Mouse (Mus musculus): Measurements from ENCODE around the gene Fbxo6. TPM values are rescaled to one million over a fixed set of nuclear protein-coding genes. Genes with fewer than 3 reads are reported as not detected.
"Not testable (repeated sequence)": the region's sequence is repeated elsewhere in the genome, so short reads cannot be mapped to it uniquely, and the experiment has no call there.

Fbxo6 gene
- polyA plus RNA-seq (2014; fragmentation: Nextera tagmentation; extraction: Ambion mirVana) = 16.7 and 19.2 TPM in 2 replicates

- Histone ChIP-seq H3K36me3 (ENCODE audit: control insufficient read depth, insufficient read depth, low read length) (peaks cover 4% of the 10 kb centered on the region; the same call in 1 of the 2 replicates), H3K4me3 (ENCODE audit: low read length) (peak within 1 kb of the TSS; percentile 54), H3K27ac (ENCODE audit: low read depth, low read length) (peak within 1 kb of the TSS; percentile 59; the same call in 1 of the 2 replicates), H3K4me1 (ENCODE audit: control insufficient read depth, insufficient read depth, low read length) (peaks cover 9% of the 10 kb centered on the region), H3K27me3 (ENCODE audit: control insufficient read depth, insufficient read depth, low read length) (no peaks in the 10 kb centered on the region), H3K9me3 (ENCODE audit: control insufficient read depth, low read length) (no peaks in the 10 kb centered on the region), H3K4me2 (replicated peaks; ENCODE audit: low read depth, low read length) (peak within 1 kb of the TSS; percentile 95), H3K9ac (ENCODE audit: low read depth, low read length) (peak within 1 kb of the TSS; percentile 73)
- WGBS = under 1% methylated on average over 36 of the region's 67 CpGs
- ATAC-seq (ENCODE audit: low FRiP score, low TSS enrichment) = peak; percentile 84
Measured at GRCm38 (mm10) chr4:148151267-148152168, at the start of gene Fbxo6. Fbxo6 (minus strand) TSS chr4:148152140.

- ATAC-seq (ENCODE audit: low FRiP score, low TSS enrichment) = no peak
- H3K4me3 ChIP-seq (ENCODE audit: low read length) = no peak overlapping the region
- no peaks in the 10 kb centered on the region for H3K27me3 ChIP-seq (ENCODE audit: control insufficient read depth, insufficient read depth, low read length)
- H3K27ac ChIP-seq (ENCODE audit: low read depth, low read length) = no peak overlapping the region
- no peak overlapping the region for H3K9ac ChIP-seq (ENCODE audit: low read depth, low read length)
- H3K36me3 ChIP-seq (ENCODE audit: control insufficient read depth, insufficient read depth, low read length) = no peaks in the 10 kb centered on the region
- no peaks in the 10 kb centered on the region for H3K9me3 ChIP-seq (ENCODE audit: control insufficient read depth, low read length)
- WGBS = 23% methylated on average over 10 of the region's 10 CpGs
- H3K4me2 ChIP-seq (replicated peaks; ENCODE audit: low read depth, low read length) = no peak overlapping the region
- no peaks in the 10 kb centered on the region for H3K4me1 ChIP-seq (ENCODE audit: control insufficient read depth, insufficient read depth, low read length)
Measured at GRCm38 (mm10) chr4:148198721-148199120, 46.8 kb upstream of the Fbxo6 start.

GRCm38 (mm10) chr4:148194400-148194799 lies 42.5 kb upstream of the Fbxo6 start:
- H3K36me3 ChIP-seq (ENCODE audit: control insufficient read depth, insufficient read depth, low read length) = no peaks in the 10 kb centered on the region
- H3K27me3 ChIP-seq (ENCODE audit: control insufficient read depth, insufficient read depth, low read length) = 0 out of 2 replicates have a peak, but pooled peaks cover 3% of the 10 kb centered on the region
- no peak overlapping the region for H3K4me2 ChIP-seq (replicated peaks; ENCODE audit: low read depth, low read length)
- H3K27ac ChIP-seq (ENCODE audit: low read depth, low read length) = no peak overlapping the region
- no peaks in the 10 kb centered on the region for H3K4me1 ChIP-seq (ENCODE audit: control insufficient read depth, insufficient read depth, low read length)
- peak; percentile 25; the same call in 1 of the 2 replicates for ATAC-seq (ENCODE audit: low FRiP score, low TSS enrichment)
- no peak overlapping the region for H3K4me3 ChIP-seq (ENCODE audit: low read length)
- H3K9me3 ChIP-seq (ENCODE audit: control insufficient read depth, low read length) = no peaks in the 10 kb centered on the region
- H3K9ac ChIP-seq (ENCODE audit: low read depth, low read length) = no peak overlapping the region

DNA sequence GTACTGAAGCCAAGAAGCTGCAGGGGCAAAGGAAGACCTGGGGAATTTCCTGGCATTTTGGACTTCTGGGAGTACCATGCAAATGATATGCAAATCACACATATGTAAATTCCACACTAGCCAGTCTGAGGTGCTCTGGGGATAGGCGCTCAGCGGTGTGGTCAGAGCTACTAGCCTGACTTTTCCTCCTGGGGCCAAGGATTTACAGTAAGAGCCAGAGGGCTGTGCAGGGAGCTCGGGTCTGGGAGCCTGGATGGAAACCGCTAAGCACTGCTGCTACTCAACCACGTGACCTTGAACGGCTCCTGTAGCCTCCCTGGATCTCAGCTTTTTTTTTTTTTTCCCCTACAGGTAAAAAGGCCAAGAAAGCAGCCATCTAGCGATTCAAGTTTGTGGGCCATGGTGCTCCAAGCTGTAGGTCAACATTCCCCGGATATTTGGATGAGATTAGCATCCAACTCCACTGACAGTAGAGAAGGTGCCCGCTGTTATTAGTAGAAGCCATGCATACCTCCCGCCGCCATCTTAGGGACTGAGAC lies 40.8 kb upstream of the Fbxo6 start:
- H3K4me2 ChIP-seq (replicated peaks; ENCODE audit: low read depth, low read length) = no peak overlapping the region
- peak; percentile 36; the same call in 1 of the 2 replicates for ATAC-seq (ENCODE audit: low FRiP score, low TSS enrichment)

DNA sequence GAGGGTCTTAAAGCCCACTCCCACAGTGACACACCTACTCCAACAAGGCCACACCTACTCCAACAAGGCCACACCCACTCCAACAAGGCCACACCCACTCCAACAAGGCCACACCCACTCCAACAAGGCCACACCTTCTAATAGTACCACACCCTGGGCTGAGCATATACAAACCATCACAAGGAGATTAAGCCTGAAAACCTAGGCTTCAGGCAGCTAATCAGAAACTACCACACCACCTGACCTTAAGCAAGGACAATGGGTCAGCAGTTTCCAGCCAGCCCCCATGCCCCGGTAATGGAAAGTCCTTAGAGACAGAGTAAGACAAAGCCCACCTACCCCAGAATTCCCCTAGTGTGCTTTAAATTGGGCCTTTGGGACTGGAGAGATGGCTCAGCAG lies 36.8 kb upstream of the Fbxo6 start:
- not testable (repeated sequence) for H3K4me1 ChIP-seq (ENCODE audit: control insufficient read depth, insufficient read depth, low read length); H3K4me3 ChIP-seq (ENCODE audit: low read length); H3K4me2 ChIP-seq (replicated peaks; ENCODE audit: low read depth, low read length); H3K27me3 ChIP-seq (ENCODE audit: control insufficient read depth, insufficient read depth, low read length); H3K27ac ChIP-seq (ENCODE audit: low read depth, low read length); H3K36me3 ChIP-seq (ENCODE audit: control insufficient read depth, insufficient read depth, low read length); H3K9ac ChIP-seq (ENCODE audit: low read depth, low read length); H3K9me3 ChIP-seq (ENCODE audit: control insufficient read depth, low read length); ATAC-seq (ENCODE audit: low FRiP score, low TSS enrichment)
- 96% methylated on average over 1 of the region's 1 CpGs for WGBS

More for the DNA sequence above, 40.8 kb upstream of the Fbxo6 start:
- 0 out of 2 replicates have a peak, but pooled peaks cover 3% of the 10 kb centered on the region for H3K27me3 ChIP-seq (ENCODE audit: control insufficient read depth, insufficient read depth, low read length)
- no peak overlapping the region for H3K9ac ChIP-seq (ENCODE audit: low read depth, low read length)
- H3K4me3 ChIP-seq (ENCODE audit: low read length) = no peak overlapping the region
- no peaks in the 10 kb centered on the region for H3K4me1 ChIP-seq (ENCODE audit: control insufficient read depth, insufficient read depth, low read length)
- no peaks in the 10 kb centered on the region for H3K36me3 ChIP-seq (ENCODE audit: control insufficient read depth, insufficient read depth, low read length)
- H3K9me3 ChIP-seq (ENCODE audit: control insufficient read depth, low read length) = no peaks in the 10 kb centered on the region
- WGBS = 35% methylated on average over 11 of the region's 11 CpGs
- no peak overlapping the region for H3K27ac ChIP-seq (ENCODE audit: low read depth, low read length)

- H3K9ac ChIP-seq (ENCODE audit: low read depth, low read length) = no peak overlapping the region
- 68% methylated on average over 4 of the region's 4 CpGs for WGBS
- no peak overlapping the region for H3K4me3 ChIP-seq (ENCODE audit: low read length)
- H3K27me3 ChIP-seq (ENCODE audit: control insufficient read depth, insufficient read depth, low read length) = 0 out of 2 replicates have a peak, but pooled peaks cover 3% of the 10 kb centered on the region
- ATAC-seq (ENCODE audit: low FRiP score, low TSS enrichment) = no peak
- no peaks in the 10 kb centered on the region for H3K36me3 ChIP-seq (ENCODE audit: control insufficient read depth, insufficient read depth, low read length)
- H3K4me1 ChIP-seq (ENCODE audit: control insufficient read depth, insufficient read depth, low read length) = no peaks in the 10 kb centered on the region
- no peaks in the 10 kb centered on the region for H3K9me3 ChIP-seq (ENCODE audit: control insufficient read depth, low read length)
- H3K4me2 ChIP-seq (replicated peaks; ENCODE audit: low read depth, low read length) = no peak overlapping the region
- no peak overlapping the region for H3K27ac ChIP-seq (ENCODE audit: low read depth, low read length)
Measured at GRCm38 (mm10) chr4:148185819-148186218, 33.9 kb upstream of the Fbxo6 start.

- no peak overlapping the region for H3K9ac ChIP-seq (ENCODE audit: low read depth, low read length)
- H3K4me3 ChIP-seq (ENCODE audit: low read length) = no peak overlapping the region
- no peak overlapping the region for H3K27ac ChIP-seq (ENCODE audit: low read depth, low read length)
- no peaks in the 10 kb centered on the region for H3K27me3 ChIP-seq (ENCODE audit: control insufficient read depth, insufficient read depth, low read length)
- no peak for ATAC-seq (ENCODE audit: low FRiP score, low TSS enrichment)
- no peaks in the 10 kb centered on the region for H3K36me3 ChIP-seq (ENCODE audit: control insufficient read depth, insufficient read depth, low read length)
- H3K4me2 ChIP-seq (replicated peaks; ENCODE audit: low read depth, low read length) = no peak overlapping the region
- no peaks in the 10 kb centered on the region for H3K4me1 ChIP-seq (ENCODE audit: control insufficient read depth, insufficient read depth, low read length)
- 58% methylated on average over 9 of the region's 9 CpGs for WGBS
- no peaks in the 10 kb centered on the region for H3K9me3 ChIP-seq (ENCODE audit: control insufficient read depth, low read length)
Measured at GRCm38 (mm10) chr4:148184564-148184963, 32.6 kb upstream of the Fbxo6 start.

DNA sequence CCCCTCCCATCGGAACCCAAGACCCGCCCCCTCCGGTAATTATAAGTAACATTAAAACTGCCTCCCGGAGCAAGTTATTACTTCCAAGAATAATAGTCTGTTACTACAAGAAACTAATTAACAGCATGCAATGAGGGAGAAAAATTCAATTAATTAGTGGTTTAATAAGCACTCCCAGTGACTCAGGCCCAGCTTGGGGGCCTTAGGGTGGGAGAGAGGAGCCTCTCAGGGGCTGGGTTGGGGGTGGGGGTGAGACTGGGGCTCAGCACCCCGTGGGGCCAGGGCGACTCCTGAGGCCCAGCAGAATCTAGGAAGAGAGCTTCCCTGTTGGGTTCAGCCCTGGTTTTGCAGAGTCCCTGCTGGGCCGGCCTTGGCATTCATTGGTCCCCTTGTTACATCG lies 30.4 kb upstream of the Fbxo6 start:
- Histone ChIP-seq H3K9me3 (ENCODE audit: control insufficient read depth, low read length) (no peaks in the 10 kb centered on the region), H3K27me3 (ENCODE audit: control insufficient read depth, insufficient read depth, low read length) (peaks cover 2% of the 10 kb centered on the region; the same call in 1 of the 2 replicates), H3K36me3 (ENCODE audit: control insufficient read depth, insufficient read depth, low read length) (no peaks in the 10 kb centered on the region), H3K9ac (ENCODE audit: low read depth, low read length) (no peak overlapping the region), H3K4me1 (ENCODE audit: control insufficient read depth, insufficient read depth, low read length) (no peaks in the 10 kb centered on the region), H3K4me2 (replicated peaks; ENCODE audit: low read depth, low read length) (no peak overlapping the region), H3K4me3 (ENCODE audit: low read length) (no peak overlapping the region), H3K27ac (ENCODE audit: low read depth, low read length) (no peak overlapping the region)
- no peak for ATAC-seq (ENCODE audit: low FRiP score, low TSS enrichment)
- WGBS = 28% methylated on average over 8 of the region's 8 CpGs

DNA sequence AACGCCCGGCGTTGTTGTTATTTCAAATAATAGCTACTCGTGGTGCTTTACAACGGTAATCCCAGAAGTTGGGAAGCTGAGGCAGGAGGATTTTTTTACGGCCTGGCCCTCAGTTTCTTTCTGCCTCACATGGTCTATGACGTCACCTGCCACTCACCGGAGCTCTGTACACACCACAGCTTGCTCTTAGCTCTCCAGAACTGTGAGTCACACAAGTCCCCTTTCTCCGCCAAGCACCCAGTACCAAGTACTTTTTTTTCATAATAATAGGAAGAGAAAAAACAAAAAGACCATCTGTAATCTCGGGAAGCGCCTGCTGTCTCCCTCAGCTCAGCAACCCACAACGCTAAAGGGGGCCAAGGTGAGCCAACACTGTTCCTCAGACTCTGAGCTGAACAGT lies 29.5 kb upstream of the Fbxo6 start:
- Histone ChIP-seq H3K27ac (ENCODE audit: low read depth, low read length) (no peak overlapping the region), H3K4me2 (replicated peaks; ENCODE audit: low read depth, low read length) (no peak overlapping the region), H3K9ac (ENCODE audit: low read depth, low read length) (no peak overlapping the region), H3K27me3 (ENCODE audit: control insufficient read depth, insufficient read depth, low read length) (peaks cover 5% of the 10 kb centered on the region; the same call in 1 of the 2 replicates), H3K36me3 (ENCODE audit: control insufficient read depth, insufficient read depth, low read length) (no peaks in the 10 kb centered on the region), H3K4me1 (ENCODE audit: control insufficient read depth, insufficient read depth, low read length) (no peaks in the 10 kb centered on the region), H3K4me3 (ENCODE audit: low read length) (no peak overlapping the region), H3K9me3 (ENCODE audit: control insufficient read depth, low read length) (no peaks in the 10 kb centered on the region)
- WGBS = 89% methylated on average over 12 of the region's 12 CpGs
- ATAC-seq (ENCODE audit: low FRiP score, low TSS enrichment) = no peak

All from kidney, embryonic 14.5 days (tissue).